Mouse (Mus musculus): ENCODE results near the gene Erc1. TPM values are rescaled to one million over a fixed set of nuclear protein-coding genes. Genes with fewer than 3 reads are reported as not detected.
"Not testable (repeated sequence)": the region's sequence is repeated elsewhere in the genome, so short reads cannot be mapped to it uniquely, and the experiment has no call there.

The Erc1 gene
- polyA plus RNA-seq, 1 experiment from 2014 or later, result 42.2 TPM

DNA sequence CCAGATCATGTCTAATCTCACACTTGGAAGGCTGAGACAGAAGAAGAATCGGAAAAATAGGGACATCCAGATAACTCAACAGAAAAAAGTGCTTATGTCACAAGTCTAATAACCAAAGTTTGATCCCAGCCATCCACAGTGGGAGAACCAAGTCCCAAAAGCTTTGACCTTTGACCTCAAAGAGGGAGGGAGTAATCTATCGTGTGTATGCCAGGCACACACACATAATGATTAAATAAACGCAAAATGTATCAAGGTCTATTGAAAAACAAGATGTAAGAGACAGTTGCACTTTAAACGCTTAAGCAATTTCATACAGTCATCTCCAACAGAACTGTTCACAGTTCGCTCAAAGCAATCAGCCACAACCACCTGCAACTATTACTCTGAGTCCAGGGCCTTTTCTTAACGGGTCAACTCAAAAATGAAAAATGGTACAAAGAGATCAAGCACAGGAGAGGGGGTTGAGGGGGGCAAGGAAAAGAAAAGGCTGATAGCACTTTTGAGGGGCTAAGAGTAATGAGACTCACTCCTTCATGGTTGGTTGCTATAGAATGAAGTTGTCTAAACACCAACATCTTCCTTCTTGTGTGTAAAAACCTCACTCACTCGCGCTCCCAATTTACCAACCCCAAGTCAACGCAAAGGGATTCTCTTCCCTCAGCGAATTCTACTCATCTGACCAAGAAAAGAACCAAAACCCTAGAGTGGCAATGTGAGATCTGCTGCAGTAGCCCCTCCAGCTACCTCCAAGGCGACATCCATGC lies 1.0 kb downstream of the Erc1 start:
- peak overlapping the region; percentile 84 for H3K9ac ChIP-seq (replicated peaks)
- peak overlapping the region; percentile 61 for H3K4me3 ChIP-seq
- no peaks in the 10 kb centered on the region for H3K9me3 ChIP-seq
- ATAC-seq (replicated peaks), result no peak
- H3K4me2 ChIP-seq (replicated peaks), result peak overlapping the region; percentile 64
- no peaks in the 10 kb centered on the region for H3K27me3 ChIP-seq
- no peaks in the 10 kb centered on the region for H3K36me3 ChIP-seq
- peaks cover 18% of the 10 kb centered on the region for H3K4me1 ChIP-seq
- H3K27ac ChIP-seq (replicated peaks), result peak overlapping the region; percentile 98
- 25% methylated on average over 11 of the region's 11 CpGs for WGBS

DNA sequence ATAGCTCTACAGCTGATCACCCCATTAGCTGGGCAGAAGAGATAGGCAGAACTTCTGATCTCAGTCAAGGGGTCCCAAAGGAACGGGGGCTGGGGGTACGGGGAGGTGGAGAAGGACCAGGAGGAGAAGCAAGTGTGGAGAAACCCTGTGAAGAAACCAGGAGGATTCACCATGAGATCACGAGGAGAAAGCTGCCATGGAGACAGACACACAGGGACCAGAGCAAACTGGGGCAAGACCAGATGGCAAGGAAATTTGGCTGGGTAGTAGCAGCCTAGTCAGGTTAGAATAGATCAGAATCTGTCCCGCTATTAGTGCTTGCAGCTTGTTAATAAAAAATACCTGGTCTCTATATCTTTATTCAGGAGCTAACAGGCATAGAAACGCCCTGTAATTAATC lies 18.0 kb downstream of the Erc1 start:
- H3K9me3 ChIP-seq, result no peaks in the 10 kb centered on the region
- H3K4me1 ChIP-seq, result no peaks in the 10 kb centered on the region
- H3K27ac ChIP-seq (replicated peaks), result no peak overlapping the region
- H3K4me2 ChIP-seq (replicated peaks), result no peak overlapping the region
- no peak overlapping the region for H3K9ac ChIP-seq (replicated peaks)
- no peak for ATAC-seq (replicated peaks)
- H3K27me3 ChIP-seq, result no peaks in the 10 kb centered on the region
- WGBS, result 86% methylated on average over 5 of the region's 5 CpGs
- no peak overlapping the region for H3K4me3 ChIP-seq
- 0 out of 2 replicates have a peak, but pooled peaks cover under 1% of the 10 kb centered on the region for H3K36me3 ChIP-seq

DNA sequence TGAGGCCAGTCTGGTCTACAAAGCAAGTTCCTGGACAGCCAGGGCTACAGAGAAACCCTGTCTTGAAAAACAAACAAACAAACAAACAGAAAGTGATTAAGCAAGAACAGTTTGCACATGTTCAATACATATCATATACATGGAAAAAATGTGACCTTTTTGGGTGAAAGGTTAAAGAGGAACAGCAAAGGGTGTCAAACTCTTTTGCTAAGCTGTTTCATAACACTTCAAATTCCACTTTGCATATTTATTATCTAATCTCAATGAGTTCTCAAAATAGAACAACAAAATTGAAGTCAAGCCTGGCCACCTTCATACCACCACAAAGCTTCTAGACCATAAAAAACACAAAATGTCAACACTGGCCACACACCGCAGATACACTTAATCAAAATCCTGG lies 19.8 kb downstream of the Erc1 start:
- ATAC-seq (replicated peaks), result no peak
- no peaks in the 10 kb centered on the region for H3K4me1 ChIP-seq
- 95% methylated on average over 1 of the region's 1 CpGs for WGBS

DNA sequence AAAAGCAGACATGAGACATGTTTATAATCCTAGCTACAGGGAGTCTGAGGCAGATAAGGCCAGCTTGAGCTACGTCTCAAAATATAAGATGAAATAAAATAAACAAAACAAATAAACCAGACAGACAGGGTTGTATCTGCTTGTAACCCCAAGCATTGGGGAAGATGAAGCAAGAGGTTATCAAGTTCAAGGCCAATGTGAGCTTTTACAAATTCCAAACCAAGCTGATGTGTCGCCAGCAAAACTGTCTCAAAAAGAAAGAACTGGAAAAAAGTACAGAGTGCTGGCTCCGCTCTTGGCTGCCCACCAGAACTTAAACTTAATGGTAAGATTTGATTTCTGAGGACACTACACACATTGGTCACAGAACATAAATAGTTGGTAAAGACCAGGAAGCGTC lies 21.3 kb downstream of the Erc1 start:
- H3K27ac ChIP-seq (replicated peaks), result no peak overlapping the region
- no peak overlapping the region for H3K4me2 ChIP-seq (replicated peaks)
- H3K4me3 ChIP-seq, result no peak overlapping the region
- WGBS, result 93% methylated on average over 4 of the region's 4 CpGs
- peaks cover 12% of the 10 kb centered on the region; the same call in 1 of the 2 replicates for H3K36me3 ChIP-seq
- no peak overlapping the region for H3K9ac ChIP-seq (replicated peaks)
- no peak for ATAC-seq (replicated peaks)
- H3K9me3 ChIP-seq, result no peaks in the 10 kb centered on the region
- no peaks in the 10 kb centered on the region for H3K27me3 ChIP-seq
- H3K4me1 ChIP-seq, result peaks cover 11% of the 10 kb centered on the region

More for the DNA sequence above, 19.8 kb downstream of the Erc1 start:
- Histone ChIP-seq H3K36me3 (peaks cover 12% of the 10 kb centered on the region; the same call in 1 of the 2 replicates), H3K27ac (replicated peaks) (no peak overlapping the region), H3K27me3 (no peaks in the 10 kb centered on the region), H3K9ac (replicated peaks) (no peak overlapping the region), H3K4me2 (replicated peaks) (no peak overlapping the region), H3K9me3 (no peaks in the 10 kb centered on the region), H3K4me3 (no peak overlapping the region)

DNA sequence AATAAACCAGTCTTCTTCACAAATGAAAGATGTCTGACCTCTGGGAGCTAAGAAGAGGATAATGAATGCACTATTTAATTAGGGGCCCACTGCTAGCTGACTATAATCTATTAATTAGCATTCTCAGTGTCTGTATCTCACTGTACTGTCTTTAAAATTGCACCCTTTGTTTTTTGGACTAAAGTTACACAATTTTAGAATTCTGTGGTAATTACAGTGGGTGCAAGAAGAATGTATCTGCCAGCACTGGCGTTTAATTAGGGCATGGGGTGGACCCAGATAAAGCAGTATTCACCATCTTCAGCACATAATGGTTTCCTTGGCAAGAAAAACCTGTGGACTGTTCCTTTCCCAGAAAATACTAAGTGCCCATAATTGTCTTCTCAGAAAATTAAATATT lies 25.8 kb downstream of the Erc1 start:
- Histone ChIP-seq H3K4me1 (peaks cover 11% of the 10 kb centered on the region), H3K27me3 (no peaks in the 10 kb centered on the region), H3K9ac (replicated peaks) (no peak overlapping the region), H3K4me2 (replicated peaks) (no peak overlapping the region), H3K9me3 (no peaks in the 10 kb centered on the region), H3K36me3 (peaks cover 15% of the 10 kb centered on the region), H3K4me3 (no peak overlapping the region), H3K27ac (replicated peaks) (no peak overlapping the region)
- 23% methylated on average over 1 of the region's 1 CpGs for WGBS
- peak; percentile 76 for ATAC-seq (replicated peaks)

DNA sequence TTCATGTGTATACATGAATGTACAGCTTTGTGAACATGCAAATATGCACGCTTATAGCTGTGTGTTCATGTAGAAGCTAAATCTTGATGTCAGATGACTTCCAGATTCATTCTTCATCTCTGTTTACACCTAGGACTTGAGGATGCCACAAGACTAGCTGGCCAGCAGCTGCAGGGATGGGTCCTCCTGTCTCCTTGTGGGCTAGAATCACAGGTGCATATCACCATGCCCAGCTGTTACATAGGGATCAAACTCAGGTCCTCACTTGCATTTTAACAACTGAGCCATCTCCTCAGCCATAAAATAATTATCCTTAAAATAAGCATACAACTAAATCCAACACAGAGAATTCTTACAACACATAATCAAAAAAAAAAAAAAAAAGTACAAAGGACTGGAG lies 26.8 kb downstream of the Erc1 start:
- no peak overlapping the region for H3K27ac ChIP-seq (replicated peaks)
- H3K4me1 ChIP-seq, result peaks cover 11% of the 10 kb centered on the region
- ATAC-seq (replicated peaks), result no peak
- no peak overlapping the region for H3K9ac ChIP-seq (replicated peaks)
- no peaks in the 10 kb centered on the region for H3K9me3 ChIP-seq
- H3K4me3 ChIP-seq, result no peak overlapping the region
- WGBS, result 93% methylated on average over 1 of the region's 1 CpGs
- no peaks in the 10 kb centered on the region for H3K27me3 ChIP-seq
- no peak overlapping the region for H3K4me2 ChIP-seq (replicated peaks)
- H3K36me3 ChIP-seq, result peaks cover 15% of the 10 kb centered on the region

DNA sequence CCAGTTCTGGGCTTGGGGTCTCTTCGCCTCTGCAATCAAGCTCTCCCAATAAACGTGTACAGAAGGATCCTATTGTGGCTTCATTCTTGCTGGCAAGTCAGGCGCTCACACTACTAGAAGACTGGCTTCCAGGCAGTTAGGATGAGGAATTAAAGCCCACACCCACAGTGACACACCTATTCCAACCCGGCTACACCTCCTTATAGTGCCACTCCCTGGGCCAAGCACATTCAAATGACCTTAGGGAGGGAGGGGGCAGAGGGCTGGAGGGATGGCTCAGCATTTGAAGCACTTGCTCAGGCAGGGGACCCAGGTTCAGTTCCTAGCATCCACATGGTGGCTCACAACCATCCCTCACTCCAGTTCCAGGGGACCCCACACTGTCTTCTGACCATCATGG lies 29.4 kb downstream of the Erc1 start:
- ATAC-seq (replicated peaks), result no peak
- no peaks in the 10 kb centered on the region for H3K27me3 ChIP-seq
- no peak overlapping the region for H3K27ac ChIP-seq (replicated peaks)
- H3K9ac ChIP-seq (replicated peaks), result no peak overlapping the region
- H3K4me3 ChIP-seq, result no peak overlapping the region
- H3K4me1 ChIP-seq, result peaks cover 11% of the 10 kb centered on the region
- 91% methylated on average over 4 of the region's 4 CpGs for WGBS
- H3K36me3 ChIP-seq, result peaks cover 3% of the 10 kb centered on the region; the same call in 1 of the 2 replicates
- no peak overlapping the region for H3K4me2 ChIP-seq (replicated peaks)
- no peaks in the 10 kb centered on the region for H3K9me3 ChIP-seq

DNA sequence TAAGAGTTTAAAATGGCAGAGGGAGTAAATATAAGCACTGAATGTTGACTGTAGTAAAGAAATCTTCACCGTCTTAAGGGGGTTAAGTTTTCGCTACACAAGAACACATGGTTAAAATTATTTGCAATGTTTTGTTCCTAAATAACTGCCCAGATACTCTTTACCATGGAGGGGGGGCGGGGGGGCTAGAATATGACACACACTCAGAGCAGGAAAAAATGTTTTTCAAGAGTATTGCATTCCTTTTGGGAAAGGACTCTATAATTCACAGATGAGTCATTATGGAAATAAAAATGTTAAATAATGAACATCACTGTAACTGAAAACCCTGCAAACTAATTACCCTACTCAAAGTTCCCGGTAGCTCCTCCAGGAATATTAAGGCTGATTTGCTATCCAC lies 32.5 kb downstream of the Erc1 start:
- Histone ChIP-seq H3K27ac (replicated peaks) (no peak overlapping the region), H3K27me3 (no peaks in the 10 kb centered on the region)
- 85% methylated on average over 4 of the region's 4 CpGs for WGBS

DNA sequence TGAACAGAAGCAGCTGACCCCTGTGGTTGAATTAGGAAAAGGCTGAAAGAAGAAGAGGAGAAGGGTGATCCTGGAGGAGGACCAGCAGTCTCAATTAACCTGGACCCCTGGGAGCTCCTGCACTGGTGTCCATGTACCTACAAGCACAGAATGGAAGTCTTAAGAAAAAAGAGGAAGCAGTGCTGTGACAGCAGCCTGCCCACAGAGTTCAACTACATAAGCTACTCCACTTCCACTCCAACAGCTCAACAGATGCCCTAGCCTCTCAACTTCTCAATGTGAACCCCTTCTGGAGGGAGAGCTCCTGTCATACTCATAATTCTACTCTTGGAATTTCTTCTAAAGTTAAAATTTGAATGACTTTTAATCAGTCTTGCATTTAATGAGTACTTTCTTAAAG lies 34.9 kb downstream of the Erc1 start:
- H3K27me3 ChIP-seq; H3K27ac ChIP-seq (replicated peaks); H3K9ac ChIP-seq (replicated peaks); H3K36me3 ChIP-seq; H3K4me1 ChIP-seq; H3K4me2 ChIP-seq (replicated peaks); ATAC-seq (replicated peaks); H3K9me3 ChIP-seq; H3K4me3 ChIP-seq: not testable (repeated sequence)

More for the DNA sequence above, 32.5 kb downstream of the Erc1 start:
- ATAC-seq (replicated peaks), result no peak
- Histone ChIP-seq H3K36me3 (peaks cover 3% of the 10 kb centered on the region; the same call in 1 of the 2 replicates), H3K4me1 (no peaks in the 10 kb centered on the region), H3K9ac (replicated peaks) (no peak overlapping the region), H3K9me3 (no peaks in the 10 kb centered on the region), H3K4me2 (replicated peaks) (no peak overlapping the region), H3K4me3 (no peak overlapping the region)

DNA sequence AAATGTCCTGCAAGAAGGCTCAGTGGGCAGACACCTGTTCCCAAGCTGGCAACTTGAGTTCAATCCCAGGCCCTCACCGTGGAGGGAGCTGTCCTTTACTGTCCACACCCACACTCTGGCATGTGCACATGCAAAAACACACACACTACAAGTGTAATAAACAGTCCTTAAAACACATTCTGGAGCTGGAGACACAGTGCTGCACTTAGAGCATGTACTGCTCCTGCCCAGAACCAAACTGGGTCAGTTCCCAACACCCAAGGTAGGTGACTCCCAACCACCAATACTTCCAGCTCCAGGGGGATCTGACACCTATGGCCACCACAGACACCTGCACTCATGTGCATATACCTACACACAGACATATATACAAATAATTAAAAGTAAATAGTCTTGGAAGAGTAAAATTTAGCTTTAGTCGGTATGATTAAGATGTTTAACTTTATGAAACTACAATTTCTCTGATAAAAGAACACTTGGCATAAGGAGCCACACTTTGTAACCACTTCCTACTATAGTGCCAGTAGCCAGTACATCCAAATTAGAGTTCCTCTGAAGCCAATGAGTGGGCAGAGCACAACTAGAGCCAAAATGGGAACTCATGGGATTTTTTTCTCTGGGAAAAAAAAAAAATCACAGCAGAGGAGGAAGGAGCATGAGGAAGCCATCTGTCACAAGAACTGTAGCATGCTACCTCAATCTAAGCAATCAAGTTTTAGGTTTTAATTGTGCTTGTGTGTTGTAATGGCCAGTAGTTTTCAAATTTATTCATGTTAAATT lies 39.1 kb downstream of the Erc1 start:
- no peaks in the 10 kb centered on the region for H3K27me3 ChIP-seq
- H3K36me3 ChIP-seq, result no peaks in the 10 kb centered on the region
- no peak overlapping the region for H3K27ac ChIP-seq (replicated peaks)
- WGBS, result 94% methylated on average over 2 of the region's 2 CpGs
- no peaks in the 10 kb centered on the region for H3K4me1 ChIP-seq
- no peak for ATAC-seq (replicated peaks)
- H3K4me3 ChIP-seq, result no peak overlapping the region
- H3K4me2 ChIP-seq (replicated peaks), result no peak overlapping the region
- H3K9ac ChIP-seq (replicated peaks), result no peak overlapping the region
- H3K9me3 ChIP-seq, result no peaks in the 10 kb centered on the region

DNA sequence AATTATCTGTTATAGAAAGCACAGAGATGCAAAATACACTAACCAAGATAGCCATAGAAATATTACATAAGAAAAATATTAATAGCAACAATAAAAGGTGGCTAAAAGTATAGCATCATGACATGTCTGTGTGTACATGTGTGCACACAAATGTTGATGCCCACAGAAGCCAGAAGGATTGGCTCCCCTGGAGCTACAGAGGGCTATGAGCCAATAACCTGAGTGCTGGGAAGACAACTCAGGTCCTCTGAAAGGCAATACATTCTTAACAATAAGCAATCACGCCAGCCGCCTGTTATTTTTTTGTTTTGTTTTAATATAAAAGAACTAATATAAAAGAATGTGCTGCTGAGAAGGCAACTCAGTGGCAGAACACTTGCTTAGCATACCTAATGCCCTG lies 44.7 kb downstream of the Erc1 start:
- Histone ChIP-seq H3K27ac (replicated peaks) (no peak overlapping the region), H3K9ac (replicated peaks) (no peak overlapping the region), H3K4me1 (peaks cover 4% of the 10 kb centered on the region; the same call in 1 of the 2 replicates), H3K4me3 (no peak overlapping the region), H3K27me3 (no peaks in the 10 kb centered on the region), H3K36me3 (no peaks in the 10 kb centered on the region), H3K4me2 (replicated peaks) (no peak overlapping the region), H3K9me3 (no peaks in the 10 kb centered on the region)
- WGBS, result 63% methylated on average over 2 of the region's 2 CpGs
- no peak for ATAC-seq (replicated peaks)

DNA sequence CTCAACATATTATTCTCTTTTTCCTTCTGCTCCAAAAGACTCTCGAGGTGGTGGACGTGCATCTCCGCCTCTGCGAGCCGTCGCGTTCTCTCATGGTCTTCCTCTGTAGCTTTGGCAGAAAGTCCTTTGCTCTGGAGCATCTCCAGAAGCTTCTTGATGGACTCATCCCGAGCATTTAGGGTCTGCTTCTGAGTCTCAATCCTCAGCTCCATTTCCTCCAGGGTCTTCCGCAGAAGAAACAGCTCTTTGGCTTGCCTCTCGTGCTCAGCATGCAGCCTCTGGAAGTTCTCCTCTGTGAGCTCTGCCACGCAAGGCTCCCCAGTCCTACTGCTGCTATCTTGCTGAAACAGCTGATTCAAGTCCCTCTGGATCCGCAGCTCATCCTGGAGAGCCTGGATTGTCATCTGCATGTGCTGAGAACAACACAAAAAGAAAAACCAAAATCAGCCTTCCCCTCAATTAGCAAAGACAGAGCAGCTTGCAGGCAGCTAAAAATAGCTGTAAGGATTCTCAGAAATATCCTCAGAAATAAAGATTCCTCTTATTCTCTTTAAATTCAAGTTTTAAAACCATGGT lies 51.0 kb downstream of the Erc1 start:
- 0 out of 2 replicates have a peak, but pooled peaks cover 2% of the 10 kb centered on the region for H3K36me3 ChIP-seq
- no peak overlapping the region for H3K4me3 ChIP-seq
- no peak overlapping the region for H3K4me2 ChIP-seq (replicated peaks)
- no peak overlapping the region for H3K9ac ChIP-seq (replicated peaks)
- H3K4me1 ChIP-seq, result no peaks in the 10 kb centered on the region
- ATAC-seq (replicated peaks), result no peak
- H3K9me3 ChIP-seq, result no peaks in the 10 kb centered on the region
- H3K27me3 ChIP-seq, result no peaks in the 10 kb centered on the region
- WGBS, result 91% methylated on average over 12 of the region's 12 CpGs
- peak overlapping the region; percentile 33; the same call in 1 of the 2 replicates for H3K27ac ChIP-seq (replicated peaks)
